Mouse (Mus musculus) lung, postnatal 36 days (tissue): ENCODE measurements around the gene Prkd1.
A peak's percentile ranks its signal among the peaks of the same experiment; 100 is the strongest.

Source experiments
- DNase-seq: peaks from one replicate; pipeline ENCODE4 v3.0.0; 2022; ENCODE audit warnings: mixed read lengths

The Prkd1 gene

GRCm38 (mm10) chr12:50554214-50554613 lies 94.7 kb downstream of the Prkd1 start:
- no peak for DNase-seq

- DNase-seq: no peak
These were observed 98.9 kb downstream of the Prkd1 start for GRCm38 (mm10) chr12:50549860-50550555.

- DNase-seq: peak; percentile 7
These were observed 102.5 kb downstream of the Prkd1 start for GRCm38 (mm10) chr12:50546394-50546793.

GRCm38 (mm10) chr12:50545610-50545919 lies 103.3 kb downstream of the Prkd1 start:
- DNase-seq: peak; percentile 1

- DNase-seq: peak; percentile 69
These were observed 103.9 kb downstream of the Prkd1 start for GRCm38 (mm10) chr12:50544855-50545609.

GRCm38 (mm10) chr12:50540793-50541192 lies 108.1 kb downstream of the Prkd1 start:
- no peak for DNase-seq

GRCm38 (mm10) chr12:50538296-50538965 lies 110.5 kb downstream of the Prkd1 start:
- no peak for DNase-seq

GRCm38 (mm10) chr12:50537761-50538160 lies 111.1 kb downstream of the Prkd1 start:
- no peak for DNase-seq

- DNase-seq: no peak
These were observed 111.9 kb downstream of the Prkd1 start for GRCm38 (mm10) chr12:50537006-50537405.

- DNase-seq: no peak
These were observed 120.3 kb downstream of the Prkd1 start for GRCm38 (mm10) chr12:50528633-50529032.

- no peak for DNase-seq
These were observed 124.8 kb downstream of the Prkd1 start for GRCm38 (mm10) chr12:50524061-50524460.

GRCm38 (mm10) chr12:50514526-50514925 lies 134.4 kb downstream of the Prkd1 start:
- DNase-seq: peak; percentile 24

- DNase-seq: no peak
These were observed 137.2 kb downstream of the Prkd1 start for GRCm38 (mm10) chr12:50511486-50512225.

- DNase-seq: no peak
These were observed 140.1 kb downstream of the Prkd1 start for GRCm38 (mm10) chr12:50508762-50509161.

GRCm38 (mm10) chr12:50499796-50500504 lies 148.9 kb downstream of the Prkd1 start:
- no peak for DNase-seq

GRCm38 (mm10) chr12:50496006-50496405 lies 152.9 kb downstream of the Prkd1 start:
- DNase-seq: no peak

- DNase-seq: no peak
These were observed 169.1 kb downstream of the Prkd1 start for GRCm38 (mm10) chr12:50479784-50480183.

GRCm38 (mm10) chr12:50457151-50457550 lies 191.7 kb downstream of the Prkd1 start:
- no peak for DNase-seq

GRCm38 (mm10) chr12:50451761-50452160 lies 197.1 kb downstream of the Prkd1 start:
- DNase-seq: no peak

GRCm38 (mm10) chr12:50436660-50437059 lies 212.2 kb downstream of the Prkd1 start:
- no peak for DNase-seq

GRCm38 (mm10) chr12:50430129-50430703 lies 218.7 kb downstream of the Prkd1 start:
- no peak for DNase-seq

- DNase-seq: peak; percentile 26
These were observed 296.5 kb downstream of the Prkd1 start for GRCm38 (mm10) chr12:50352404-50352803.
